In the genomic region with DNA sequence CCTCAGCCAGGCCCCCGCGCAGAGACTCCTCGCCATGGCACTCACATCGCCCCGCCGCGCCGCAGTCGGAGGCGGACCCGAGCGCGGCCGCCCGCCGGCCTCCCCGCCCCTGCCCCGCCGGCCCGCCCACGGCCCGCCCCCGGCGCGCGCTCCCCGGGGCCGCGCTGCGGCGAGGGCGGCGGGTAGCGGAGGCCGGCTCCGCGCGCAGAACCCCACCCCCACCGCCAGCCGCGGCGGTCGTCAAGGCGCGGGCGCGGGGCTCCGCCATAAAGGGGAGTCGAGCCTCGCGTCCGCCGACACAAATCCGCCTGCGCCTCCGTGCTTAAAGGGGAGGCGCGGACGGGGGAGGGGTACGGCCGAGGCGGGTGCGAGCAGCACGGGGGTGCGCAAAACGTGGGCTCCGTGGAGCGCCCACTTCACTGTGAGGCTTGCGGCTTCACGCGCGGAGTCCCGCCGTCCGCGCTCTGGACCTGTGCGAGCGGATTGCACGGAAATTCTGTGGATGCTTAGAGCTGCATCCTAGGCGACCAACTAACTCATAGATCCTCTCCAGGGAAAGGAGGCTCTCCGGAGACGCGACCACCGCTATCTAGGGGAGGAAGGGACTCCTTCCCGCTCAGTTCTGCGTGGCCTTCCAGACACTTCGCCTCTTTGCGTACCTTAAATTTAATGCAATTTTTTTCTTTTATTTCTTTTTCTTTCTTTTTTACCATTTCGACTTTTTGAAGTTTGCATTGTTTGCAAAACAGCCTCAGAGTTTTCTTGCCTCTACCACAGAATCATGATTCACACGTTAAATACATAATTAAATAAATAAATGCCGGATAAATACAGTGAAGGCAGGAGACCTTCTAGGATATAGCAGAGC, we compare ENCODE assay signal across 8 mouse cellular contexts. TPM values are rescaled to one million over a fixed set of nuclear protein-coding genes. Genes with fewer than 3 reads are reported as not detected.
A peak's percentile ranks its signal among the peaks of the same experiment; 100 is the strongest.
DNase-seq lines count a peak whose midpoint lies in the region; ATAC-seq and TF ChIP-seq lines count a peak whose summit lies in the region.

Gene Fam69a (minus strand): TSS at position 119 of the 868 bp plus-strand sequence.

- peak within 1 kb of the TSS; percentile 83 for H3K4me2 ChIP-seq in forebrain, embryonic 12.5 days
- peak within 1 kb of the TSS; percentile 77 for H3K4me2 ChIP-seq in heart, embryonic 16.5 days (ENCODE audit: low read depth, low read length)
- peak within 1 kb of the TSS; percentile 100 for H3K4me2 ChIP-seq in liver, postnatal 0 days (ENCODE audit: low read depth, low read length)
- H3K4me2 ChIP-seq in neural tube, embryonic 13.5 days, result peak within 1 kb of the TSS; percentile 65
- peak within 1 kb of the TSS; percentile 94 for H3K4me2 ChIP-seq in stomach, postnatal 0 days (replicated peaks; ENCODE audit: low read depth)

- no peak for TF ChIP-seq CTCF in liver, postnatal 0 days (IDR thresholded peaks at IDR 0.05; ENCODE audit: low read depth)
- no peak for TF ChIP-seq CTCF in stomach, postnatal 0 days (IDR thresholded peaks at IDR 0.05; ENCODE audit: low read depth)

- peak; percentile 93 for ATAC-seq in forebrain, embryonic 12.5 days (ENCODE audit: low FRiP score)
- ATAC-seq in heart, embryonic 16.5 days (replicated peaks; ENCODE audit: extremely low read depth, insufficient read depth, low FRiP score), result peak; percentile 95
- peak; percentile 93 for ATAC-seq in liver, postnatal 0 days
- ATAC-seq in neural tube, embryonic 13.5 days (ENCODE audit: low read depth), result peak; percentile 94
- peak; percentile 92 for ATAC-seq in stomach, postnatal 0 days (ENCODE audit: low FRiP score, low TSS enrichment)

- no peak for TF ChIP-seq EP300 in liver, postnatal 0 days (IDR thresholded peaks at IDR 0.05; ENCODE audit: low read depth)
- no peak for TF ChIP-seq EP300 in stomach, postnatal 0 days (optimal IDR thresholded peaks at IDR 0.05)

- under 1% methylated on average over 79 of the region's 91 CpGs for WGBS in forebrain, embryonic 12.5 days
- WGBS in heart, embryonic 16.5 days, result under 1% methylated on average over 76 of the region's 91 CpGs
- WGBS in liver, postnatal 0 days (ENCODE audit: insufficient replicate concordance), result under 1% methylated on average over 45 of the region's 91 CpGs
- under 1% methylated on average over 71 of the region's 91 CpGs for WGBS in neural tube, embryonic 13.5 days
- under 1% methylated on average over 43 of the region's 91 CpGs for WGBS in stomach, postnatal 0 days

- H3K9me3 ChIP-seq in forebrain, embryonic 12.5 days, result no peaks in the 10 kb centered on the region
- no peaks in the 10 kb centered on the region for H3K9me3 ChIP-seq in heart, embryonic 16.5 days (replicated peaks; ENCODE audit: control insufficient read depth, low read length)
- H3K9me3 ChIP-seq in liver, postnatal 0 days (ENCODE audit: low read length), result no peaks in the 10 kb centered on the region
- no peaks in the 10 kb centered on the region for H3K9me3 ChIP-seq in neural tube, embryonic 13.5 days
- no peaks in the 10 kb centered on the region for H3K9me3 ChIP-seq in stomach, postnatal 0 days (ENCODE audit: control insufficient read depth, low read length)

- peak; percentile 75 to 76 for DNase-seq in CD8-positive naive resting alpha-beta T cell, adult 2 months (ENCODE audit: low read depth in 2 of 2, low spot score in 2 of 2)
- DNase-seq in brain, adult 2 months (ENCODE audit: low read depth, low spot score), result peak; percentile 89
- peak; percentile 88 to 93 for DNase-seq in kidney, postnatal 4 days
- peak; percentile 87 for DNase-seq in liver, postnatal 0 days
- peak; percentile 83 for DNase-seq in stomach, postnatal 0 days (ENCODE audit: low spot score)

- H3K4me1 ChIP-seq in forebrain, embryonic 12.5 days, result peaks cover 4% of the 10 kb centered on the region; the same call in 1 of the 2 replicates
- peaks cover 8% of the 10 kb centered on the region for H3K4me1 ChIP-seq in heart, embryonic 16.5 days (ENCODE audit: control insufficient read depth, insufficient read depth, low read length)
- peaks cover 7% of the 10 kb centered on the region for H3K4me1 ChIP-seq in liver, postnatal 0 days (ENCODE audit: insufficient read depth)
- peaks cover 19% of the 10 kb centered on the region for H3K4me1 ChIP-seq in neural tube, embryonic 13.5 days (replicated peaks)
- H3K4me1 ChIP-seq in stomach, postnatal 0 days (replicated peaks; ENCODE audit: control insufficient read depth, insufficient read depth), result no peaks in the 10 kb centered on the region

- peak within 1 kb of the TSS; percentile 93 for H3K27ac ChIP-seq in forebrain, embryonic 12.5 days
- peak within 1 kb of the TSS; percentile 92 for H3K27ac ChIP-seq in heart, embryonic 16.5 days (ENCODE audit: low read length)
- H3K27ac ChIP-seq in liver, postnatal 0 days (ENCODE audit: low read depth), result peak within 1 kb of the TSS; percentile 85
- peak within 1 kb of the TSS; percentile 97 for H3K27ac ChIP-seq in neural tube, embryonic 13.5 days (replicated peaks)
- peak within 1 kb of the TSS; percentile 90 for H3K27ac ChIP-seq in stomach, postnatal 0 days (replicated peaks)

- peaks cover 4% of the 10 kb centered on the region; the same call in 1 of the 2 replicates for H3K27me3 ChIP-seq in forebrain, embryonic 12.5 days
- no peaks in the 10 kb centered on the region for H3K27me3 ChIP-seq in heart, embryonic 16.5 days (ENCODE audit: control insufficient read depth, insufficient read depth, low read length)
- no peaks in the 10 kb centered on the region for H3K27me3 ChIP-seq in liver, postnatal 0 days (ENCODE audit: insufficient read depth, low read length)
- H3K27me3 ChIP-seq in neural tube, embryonic 13.5 days, result no peaks in the 10 kb centered on the region
- no peaks in the 10 kb centered on the region for H3K27me3 ChIP-seq in stomach, postnatal 0 days (ENCODE audit: control insufficient read depth, insufficient read depth, low read length)

- no peaks in the 10 kb centered on the region for H3K36me3 ChIP-seq in forebrain, embryonic 12.5 days (replicated peaks)
- H3K36me3 ChIP-seq in heart, embryonic 16.5 days (ENCODE audit: control insufficient read depth, insufficient read depth), result no peaks in the 10 kb centered on the region
- H3K36me3 ChIP-seq in liver, postnatal 0 days (replicated peaks; ENCODE audit: insufficient read depth, low read length), result no peaks in the 10 kb centered on the region
- H3K36me3 ChIP-seq in neural tube, embryonic 13.5 days, result no peaks in the 10 kb centered on the region
- H3K36me3 ChIP-seq in stomach, postnatal 0 days (ENCODE audit: control insufficient read depth, insufficient read depth, low read length), result no peaks in the 10 kb centered on the region

- H3K4me3 ChIP-seq in forebrain, embryonic 12.5 days (replicated peaks), result peak within 1 kb of the TSS; percentile 86
- H3K4me3 ChIP-seq in heart, embryonic 16.5 days (ENCODE audit: low read length), result peak within 1 kb of the TSS; percentile 89
- peak within 1 kb of the TSS; percentile 92 for H3K4me3 ChIP-seq in liver, postnatal 0 days (ENCODE audit: low read depth, low read length)
- H3K4me3 ChIP-seq in neural tube, embryonic 13.5 days, result peak within 1 kb of the TSS; percentile 88
- H3K4me3 ChIP-seq in stomach, postnatal 0 days (ENCODE audit: low read depth, low read length), result peak within 1 kb of the TSS; percentile 85

- peak within 1 kb of the TSS; percentile 85 for H3K9ac ChIP-seq in forebrain, embryonic 12.5 days
- H3K9ac ChIP-seq in heart, embryonic 16.5 days (ENCODE audit: low read length), result peak within 1 kb of the TSS; percentile 89
- H3K9ac ChIP-seq in liver, postnatal 0 days (replicated peaks), result peak within 1 kb of the TSS; percentile 82
- peak within 1 kb of the TSS; percentile 95 for H3K9ac ChIP-seq in neural tube, embryonic 13.5 days
- H3K9ac ChIP-seq in stomach, postnatal 0 days (ENCODE audit: low read length), result peak within 1 kb of the TSS; percentile 82

RNA-seq across cellular contexts. Expression of gene Fam69a, which starts in this region (rescaled TPM):
- 22.1 and 22.6 TPM in 2 replicates for polyA plus RNA-seq in forebrain, embryonic 12.5 days (2016; fragmentation: Nextera tagmentation; extraction: Ambion mirVana)
- 21.0 and 23.1 TPM in 2 replicates for polyA plus RNA-seq in heart, embryonic 16.5 days (2015; fragmentation: Nextera tagmentation; extraction: Ambion mirVana)
- polyA plus RNA-seq in liver, postnatal 0 days (2015; fragmentation: Nextera tagmentation; extraction: Ambion mirVana), result 8.3 and 9.0 TPM in 2 replicates
- polyA plus RNA-seq in neural tube, embryonic 13.5 days (2015; fragmentation: Nextera tagmentation; extraction: Ambion mirVana), result 46.2 and 51.2 TPM in 2 replicates
- polyA plus RNA-seq in stomach, postnatal 0 days (2015; fragmentation: Nextera tagmentation; extraction: Ambion mirVana), result 15.5 and 16.3 TPM in 2 replicates

Comparison
In these comparisons a context has a peak if more than half of its experiments do, and no peak if none do; other contexts are left out.
1. Peak in every context shown above with its lines: DNase-seq, ATAC-seq, H3K4me3 ChIP-seq and H3K27ac ChIP-seq.